Mouse (Mus musculus): Measurements from ENCODE around the gene Uggt2.

GRCm38 (mm10) chr14:118940796-118941495, 158.3 kb downstream of the Uggt2 start:
- TF ChIP-seq CTCF (IDR thresholded peaks at IDR 0.05; ENCODE audit: low read depth) (no peak), EP300 (IDR thresholded peaks at IDR 0.05; ENCODE audit: low read depth) (no peak)
